Mouse (Mus musculus) MEL (cell line): Measurements from ENCODE around the gene Dhx58. TPM values are rescaled to one million over a fixed set of nuclear protein-coding genes. Genes with fewer than 3 reads are reported as not detected.
A peak's percentile ranks its signal among the peaks of the same experiment; 100 is the strongest.

ENCODE experiments used
- DNase-seq: peaks from one replicate; pipeline ENCODE4 v3.0.0; 2011; ENCODE audit warnings: low read depth, low spot score
- H3K27ac ChIP-seq: 2 replicates; pipeline ENCODE4 v1.5.1; 2012; ENCODE audit warnings: low read depth, mild to moderate bottlenecking, control low read depth, low read length, moderate library complexity; ENCODE audit not compliant: control insufficient read depth
- H3K27me3 ChIP-seq, 2 experiments: fragments of 150-350 bp in 1 of 2; sonication (generic) in 1 of 2; 2 replicates each; pipeline ENCODE4 v1.6.1; 2012; ENCODE audit warnings: low read length in 2 of 2, mild to moderate bottlenecking in 2 of 2, improper control_type of control experiment in 1 of 2, moderate library complexity in 1 of 2; ENCODE audit not compliant: insufficient read depth in 2 of 2, control insufficient read depth in 1 of 2
- H3K36me3 ChIP-seq, 2 experiments: 2 replicates each; pipeline ENCODE4 v1.6.1; 2012 to 2014; ENCODE audit warnings: low read length in 2 of 2, improper control_type of control experiment in 1 of 2, inconsistent platforms in 1 of 2, mild to moderate bottlenecking in 1 of 2; ENCODE audit not compliant: insufficient read depth in 2 of 2, control insufficient read depth in 1 of 2
- H3K4me1 ChIP-seq, 2 experiments: fragments of 150-350 bp in 1 of 2; sonication (generic) in 1 of 2; 2 replicates each; pipeline ENCODE4 v1.6.1; 2012; ENCODE audit warnings: low read length in 2 of 2, improper control_type of control experiment in 1 of 2, mild to moderate bottlenecking in 1 of 2; ENCODE audit not compliant: insufficient read depth in 2 of 2, control insufficient read depth in 1 of 2
- H3K4me3 ChIP-seq, 2 experiments: fragments of 150-350 bp in 1 of 2; sonication (generic) in 1 of 2; 2 replicates each; pipeline ENCODE4 v1.5.1; 2012; ENCODE audit warnings: low read depth in 2 of 2, low read length in 2 of 2, mild to moderate bottlenecking in 2 of 2, moderate library complexity in 2 of 2, control low read depth in 1 of 2, improper control_type of control experiment in 1 of 2; ENCODE audit not compliant: control insufficient read depth in 1 of 2, insufficient read depth in 1 of 2
- H3K79me2 ChIP-seq: 2 replicates; pipeline ENCODE4 v1.6.1; 2012; ENCODE audit warnings: mild to moderate bottlenecking, low read length, moderate library complexity; ENCODE audit not compliant: control insufficient read depth, poor library complexity, insufficient read depth
- H3K9ac ChIP-seq: 2 replicates; pipeline ENCODE4 v1.6.1; 2012; ENCODE audit warnings: low read depth, mild to moderate bottlenecking, control low read depth, low read length, moderate library complexity; ENCODE audit not compliant: control insufficient read depth, poor library complexity, severe bottlenecking
- H3K9me3 ChIP-seq: fragments of 150-350 bp; sonication (generic); replicated peaks from 2 replicates; pipeline ENCODE4 v1.6.1; 2012; ENCODE audit warnings: mild to moderate bottlenecking, low read length, improper control_type of control experiment, moderate library complexity; ENCODE audit not compliant: insufficient read depth
- BHLHE40 ChIP-seq: IDR thresholded peaks from 2 replicates; pipeline ENCODE4 v1.6.1; 2012; ENCODE audit warnings: low read depth, mild to moderate bottlenecking, inconsistent platforms, low read length, improper control_type of control experiment, borderline replicate concordance
- CHD1 ChIP-seq: IDR thresholded peaks from 2 replicates; pipeline ENCODE4 v1.6.1; 2012; ENCODE audit warnings: low read depth, mild to moderate bottlenecking, inconsistent platforms, low read length, improper control_type of control experiment
- CHD2 ChIP-seq: IDR thresholded peaks from 2 replicates; pipeline ENCODE4 v1.6.1; 2011; ENCODE audit warnings: low read length, improper control_type of control experiment
- CTCF ChIP-seq, 3 experiments: IDR thresholded peaks in 2 of 3; conservative IDR thresholded peaks in 1 of 3; 2 replicates each; pipeline ENCODE4 v1.5.1; 2011 to 2012; ENCODE audit warnings: low read length in 3 of 3, low read depth in 2 of 3, mild to moderate bottlenecking in 2 of 3, improper control_type of control experiment in 1 of 3, inconsistent platforms in 1 of 3, mixed read lengths in 1 of 3, moderate library complexity in 1 of 3; ENCODE audit not compliant: control insufficient read depth in 1 of 3, insufficient read depth in 1 of 3, poor library complexity in 1 of 3, severe bottlenecking in 1 of 3
- E2F4 ChIP-seq: IDR thresholded peaks from 2 replicates; pipeline ENCODE4 v1.6.1; 2011; ENCODE audit warnings: low read depth, low read length, improper control_type of control experiment, borderline replicate concordance
- ELF1 ChIP-seq: IDR thresholded peaks from 2 replicates; pipeline ENCODE4 v1.6.1; 2014; ENCODE audit warnings: low read depth, mild to moderate bottlenecking, inconsistent platforms, low read length, improper control_type of control experiment, moderate library complexity
- EP300 ChIP-seq, 2 experiments: IDR thresholded peaks; 2 replicates each; pipeline ENCODE4 v1.6.1; 2011; ENCODE audit warnings: improper control_type of control experiment in 2 of 2, low read length in 2 of 2, low read depth in 1 of 2, mild to moderate bottlenecking in 1 of 2
- ETS1 ChIP-seq: IDR thresholded peaks from 2 replicates; pipeline ENCODE4 v1.6.1; 2012; ENCODE audit warnings: low read depth, mild to moderate bottlenecking, inconsistent platforms, low read length, improper control_type of control experiment, moderate library complexity
- GABPA ChIP-seq: IDR thresholded peaks from 2 replicates; pipeline ENCODE4 v1.6.1; 2012; ENCODE audit warnings: low read depth, mild to moderate bottlenecking, inconsistent platforms, low read length, improper control_type of control experiment, moderate library complexity
- GATA1 ChIP-seq: IDR thresholded peaks from 2 replicates; pipeline ENCODE4 v1.6.1; 2011; ENCODE audit warnings: low read depth, low read length, improper control_type of control experiment
- HCFC1 ChIP-seq: IDR thresholded peaks from 2 replicates; pipeline ENCODE4 v1.6.1; 2012; ENCODE audit warnings: low read depth, mild to moderate bottlenecking, inconsistent platforms, low read length, improper control_type of control experiment, moderate library complexity
- JUND ChIP-seq: IDR thresholded peaks from 2 replicates; pipeline ENCODE4 v1.6.1; 2011; ENCODE audit warnings: low read depth, mild to moderate bottlenecking, improper control_type of control experiment, low read length
- MAFK ChIP-seq: IDR thresholded peaks from 2 replicates; pipeline ENCODE4 v1.6.1; 2011; ENCODE audit warnings: low read depth, mild to moderate bottlenecking, low read length, improper control_type of control experiment, borderline replicate concordance
- MAX ChIP-seq: IDR thresholded peaks from 2 replicates; pipeline ENCODE4 v1.6.1; 2011; ENCODE audit warnings: low read length, improper control_type of control experiment
- MAZ ChIP-seq: IDR thresholded peaks from 2 replicates; pipeline ENCODE4 v1.6.1; 2012; ENCODE audit warnings: low read depth, mild to moderate bottlenecking, inconsistent platforms, low read length, improper control_type of control experiment
- MEF2A ChIP-seq: IDR thresholded peaks from 2 replicates; pipeline ENCODE4 v1.6.1; 2014; ENCODE audit warnings: low read depth, mild to moderate bottlenecking, inconsistent platforms, low read length, improper control_type of control experiment; ENCODE audit not compliant: poor library complexity, insufficient replicate concordance, severe bottlenecking; ENCODE audit errors: extremely low read depth
- MXI1 ChIP-seq: IDR thresholded peaks from 2 replicates; pipeline ENCODE4 v1.6.1; 2011; ENCODE audit warnings: mild to moderate bottlenecking, low read depth, low read length, improper control_type of control experiment
- MYC ChIP-seq: IDR thresholded peaks from 2 replicates; pipeline ENCODE4 v1.6.1; 2011; ENCODE audit warnings: low read depth, mild to moderate bottlenecking, low read length, improper control_type of control experiment, moderate library complexity
- NELFE ChIP-seq: IDR thresholded peaks from 2 replicates; pipeline ENCODE4 v1.6.1; 2011; ENCODE audit warnings: low read depth, low read length, improper control_type of control experiment
- NRF1 ChIP-seq: IDR thresholded peaks from 2 replicates; pipeline ENCODE4 v1.6.1; 2014; ENCODE audit warnings: low read depth, mild to moderate bottlenecking, inconsistent platforms, low read length, improper control_type of control experiment, moderate library complexity; ENCODE audit not compliant: poor library complexity, insufficient read depth, severe bottlenecking
- POLR2A ChIP-seq, 2 experiments: IDR thresholded peaks; 2 replicates each; pipeline ENCODE4 v1.6.1; 2011 to 2012; ENCODE audit warnings: low read length in 2 of 2, mild to moderate bottlenecking in 2 of 2, control low read depth in 1 of 2, improper control_type of control experiment in 1 of 2, low read depth in 1 of 2, moderate library complexity in 1 of 2; ENCODE audit not compliant: control insufficient read depth in 1 of 2, insufficient read depth in 1 of 2, poor library complexity in 1 of 2
- POLR2AphosphoS2 ChIP-seq: IDR thresholded peaks from 2 replicates; pipeline ENCODE4 v1.6.1; 2011; ENCODE audit warnings: low read length, improper control_type of control experiment
- POLR2AphosphoS5 ChIP-seq: IDR thresholded peaks from 2 replicates; pipeline ENCODE4 v1.6.1; 2012; ENCODE audit warnings: low read depth, borderline replicate concordance, mild to moderate bottlenecking, inconsistent platforms, low read length, moderate library complexity, mixed read lengths
- RAD21 ChIP-seq: IDR thresholded peaks from 2 replicates; pipeline ENCODE4 v1.6.1; 2011; ENCODE audit warnings: mild to moderate bottlenecking, low read depth, low read length, improper control_type of control experiment
- RCOR1 ChIP-seq: IDR thresholded peaks from 2 replicates; pipeline ENCODE4 v1.6.1; 2012; ENCODE audit warnings: low read depth, mild to moderate bottlenecking, inconsistent platforms, low read length, improper control_type of control experiment
- SIN3A ChIP-seq: IDR thresholded peaks from 2 replicates; pipeline ENCODE4 v1.6.1; 2012; ENCODE audit warnings: low read length, improper control_type of control experiment, inconsistent platforms
- SMC3 ChIP-seq: IDR thresholded peaks from 2 replicates; pipeline ENCODE4 v1.6.1; 2011; ENCODE audit warnings: low read depth, low read length, improper control_type of control experiment
- TAL1 ChIP-seq: IDR thresholded peaks from 2 replicates; pipeline ENCODE4 v1.6.1; 2012; ENCODE audit warnings: mild to moderate bottlenecking, inconsistent platforms, low read length, moderate library complexity, mixed read lengths
- TBP ChIP-seq: IDR thresholded peaks from 2 replicates; pipeline ENCODE4 v1.8.0; 2011; ENCODE audit warnings: low read depth, low read length, improper control_type of control experiment
- TCF12 ChIP-seq: IDR thresholded peaks from 2 replicates; pipeline ENCODE4 v1.6.1; 2014; ENCODE audit warnings: low read depth, mild to moderate bottlenecking, inconsistent platforms, low read length, improper control_type of control experiment, moderate library complexity
- USF1 ChIP-seq: IDR thresholded peaks from 2 replicates; pipeline ENCODE4 v1.6.1; 2014; ENCODE audit warnings: low read depth, mild to moderate bottlenecking, inconsistent platforms, low read length, improper control_type of control experiment, moderate library complexity
- USF2 ChIP-seq, 2 experiments: IDR thresholded peaks; 2 replicates each; pipeline ENCODE4 v1.6.1; 2011 to 2012; ENCODE audit warnings: improper control_type of control experiment in 2 of 2, low read length in 2 of 2, borderline replicate concordance in 1 of 2, inconsistent platforms in 1 of 2, low read depth in 1 of 2, mild to moderate bottlenecking in 1 of 2; ENCODE audit not compliant: insufficient read depth in 1 of 2
- ZC3H11A ChIP-seq: IDR thresholded peaks from 2 replicates; pipeline ENCODE4 v1.6.1; 2012; ENCODE audit warnings: low read depth, mild to moderate bottlenecking, inconsistent platforms, low read length, improper control_type of control experiment
- ZKSCAN1 ChIP-seq: IDR thresholded peaks from 2 replicates; pipeline ENCODE4 v1.6.1; 2012; ENCODE audit warnings: low read depth, mild to moderate bottlenecking, inconsistent platforms, low read length, improper control_type of control experiment, moderate library complexity
- ZMIZ1 ChIP-seq: IDR thresholded peaks from 2 replicates; pipeline ENCODE4 v1.6.1; 2012; ENCODE audit warnings: low read depth, mild to moderate bottlenecking, inconsistent platforms, low read length, improper control_type of control experiment, moderate library complexity
- ZNF384 ChIP-seq: IDR thresholded peaks from 2 replicates; pipeline ENCODE4 v1.6.1; 2012; ENCODE audit warnings: low read depth, mild to moderate bottlenecking, inconsistent platforms, low read length, improper control_type of control experiment
- polyA plus RNA-seq, 2 experiments: library from polyadenylated mRNA; stranded (reverse) in 1 of 2; unstranded in 1 of 2; fragments of >175 nt in 1 of 2; fragments of >200 nt in 1 of 2; gene quantifications; 2 replicates each; pipeline versions ENCODE4 v1.2.1 to v1.2.4; 2012; ENCODE audit warnings: low replicate concordance in 2 of 2, low read depth in 1 of 2; ENCODE audit not compliant: insufficient read length in 2 of 2, insufficient read depth in 1 of 2, missing spikeins in 1 of 2
- total RNA-seq: library from RNA; depleted of rRNA; stranded (reverse); fragments of 300-350 nt; gene quantifications from 2 replicates; pipeline ENCODE4 v1.2.3, GENCODE M21; 2012

Dhx58 gene
- total and polyA plus RNA-seq, 3 experiments: 3.6 to 3.9 TPM; not detected in 1

DNA sequence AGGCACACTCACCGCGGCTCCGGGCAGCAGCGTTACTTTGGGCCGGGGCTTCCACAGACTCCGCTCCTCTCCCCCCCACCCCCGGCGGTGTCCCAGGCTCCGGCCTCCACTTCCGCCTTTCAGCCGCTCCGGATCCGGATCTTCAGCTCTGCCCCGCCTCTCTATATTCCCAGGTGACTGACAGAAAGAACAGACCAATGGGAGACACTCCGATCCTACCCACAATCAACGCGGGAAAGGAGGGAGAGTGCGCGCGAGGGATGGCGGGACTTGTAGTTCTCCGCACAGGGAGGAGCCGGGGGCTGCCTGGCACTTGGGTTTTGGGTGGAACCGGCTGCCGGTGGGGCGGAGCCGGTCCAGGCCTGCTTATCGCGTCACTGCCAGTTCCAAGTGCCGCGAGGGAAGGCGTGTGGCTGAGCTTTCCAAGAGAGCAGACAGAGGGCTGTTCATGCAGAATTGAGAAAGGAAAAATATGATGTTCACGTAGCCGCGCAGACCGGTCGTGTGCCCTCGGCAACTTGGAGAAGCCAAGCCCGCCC lies 34.1 kb upstream of the Dhx58 start, which contains the start of gene Rab5c:
Rab5c (minus strand) TSS at position 150 of the 539 bp plus-strand sequence.
- peaks cover 0 to 24% of the 10 kb centered on the region in 2 experiments; a peak in 3 of 4 replicates for H3K36me3 ChIP-seq
- peak; percentile 98 for TF ChIP-seq HCFC1
- TF ChIP-seq BHLHE40: no peak
- no peak for TF ChIP-seq MAFK
- peak; percentile 74; the same call in 1 of the 2 replicates for TF ChIP-seq TCF12
- TF ChIP-seq MAX: peak; percentile 59; the same call in 1 of the 2 replicates
- TF ChIP-seq CTCF (IDR thresholded peaks at IDR 0.05 in 2 of 3, conservative IDR thresholded peaks at IDR 0.05 in 1 of 3; ENCODE audit: control insufficient read depth in 1 of 3, insufficient read depth in 1 of 3, low read depth in 2 of 3, low read length in 3 of 3, poor library complexity in 1 of 3, severe bottlenecking in 1 of 3): 0 out of 6 replicates have a peak, but pooled peaks of 1 of the 3 experiments have one; percentile 2
- TF ChIP-seq ZKSCAN1: no peak
- TF ChIP-seq E2F4: peak; percentile 96
- peak; percentile 61 to 97; a peak in 3 of 4 replicates for TF ChIP-seq POLR2A (IDR thresholded peaks at IDR 0.05; ENCODE audit: control insufficient read depth in 1 of 2, insufficient read depth in 1 of 2, low read depth in 1 of 2, low read length in 2 of 2, poor library complexity in 1 of 2)
- peak; percentile 56; the same call in 1 of the 2 replicates for TF ChIP-seq ETS1
- peak; percentile 98 for TF ChIP-seq CHD2
- no peak for TF ChIP-seq CHD1
- no peak; the same call in 1 of the 2 replicates for TF ChIP-seq USF1
- no peak for TF ChIP-seq RCOR1
- no peak; the same call in none of the 2 replicates for TF ChIP-seq TBP
- no peak for TF ChIP-seq USF2 (IDR thresholded peaks at IDR 0.05; ENCODE audit: borderline replicate concordance in 1 of 2, insufficient read depth in 1 of 2, low read depth in 1 of 2, low read length in 2 of 2)
- TF ChIP-seq GABPA: no peak
- TF ChIP-seq JUND: no peak
- TF ChIP-seq SIN3A: peak; percentile 85
- 0 out of 2 replicates have a peak, but pooled peaks have one; percentile 5 for TF ChIP-seq SMC3
- peak; percentile 95 for TF ChIP-seq ZMIZ1
- no peak for TF ChIP-seq POLR2AphosphoS5
- TF ChIP-seq NELFE: peak; percentile 87
- TF ChIP-seq EP300 (IDR thresholded peaks at IDR 0.05; ENCODE audit: low read depth in 1 of 2, low read length in 2 of 2): peak in 1 of 2 experiments; percentile 38; a peak in 1 of 4 replicates
- TF ChIP-seq MXI1: peak; percentile 89
- TF ChIP-seq MEF2A: no peak; the same call in 1 of the 2 replicates
- TF ChIP-seq ELF1: peak; percentile 98
- TF ChIP-seq MAZ: peak; percentile 81; the same call in 1 of the 2 replicates
- peak; percentile 40 for TF ChIP-seq TAL1
- peak; percentile 55 for TF ChIP-seq MYC
- TF ChIP-seq ZC3H11A: no peak
- peak; percentile 53 for TF ChIP-seq NRF1
- TF ChIP-seq RAD21: no peak
- TF ChIP-seq POLR2AphosphoS2: peak; percentile 96
- no peak for TF ChIP-seq ZNF384
- TF ChIP-seq GATA1: 0 out of 2 replicates have a peak, but pooled peaks have one; percentile 46

More for the DNA sequence above, 34.1 kb upstream of the Dhx58 start, which contains the start of gene Rab5c:
- Histone ChIP-seq H3K9me3 (no peaks in the 10 kb centered on the region), H3K79me2 (peaks cover 45% of the 10 kb centered on the region), H3K4me3 (peak within 1 kb of the TSS; percentile 62 to 96), H3K27me3 (no peaks in the 10 kb centered on the region), H3K4me1 (peaks cover 2 to 22% of the 10 kb centered on the region in 2 experiments; a peak in 3 of 4 replicates), H3K9ac (peak within 1 kb of the TSS; percentile 95), H3K27ac (peak within 1 kb of the TSS; percentile 93)
- DNase-seq: peak; percentile 100
